Mouse (Mus musculus) embryonic fibroblast, embryonic 13.5 days (primary cell): ENCODE data around the gene Polr3c. TPM values are rescaled to one million over a fixed set of nuclear protein-coding genes. Genes with fewer than 3 reads are reported as not detected.

ENCODE experiments used
- H3K27ac ChIP-seq: 2 replicates; pipeline ENCODE4 v1.5.1; 2012; ENCODE audit warnings: low read length, control low read depth, inconsistent platforms; ENCODE audit not compliant: insufficient read depth
- H3K4me1 ChIP-seq: 2 replicates; pipeline ENCODE4 v1.6.1; 2011; ENCODE audit warnings: low read length; ENCODE audit not compliant: control insufficient read depth, insufficient read depth
- H3K4me3 ChIP-seq: 2 replicates; pipeline ENCODE4 v1.5.1; 2011; ENCODE audit warnings: mild to moderate bottlenecking, control low read depth, low read length; ENCODE audit not compliant: insufficient read depth
- CTCF ChIP-seq: IDR thresholded peaks from 2 replicates; pipeline ENCODE4 v1.5.1; 2011; ENCODE audit warnings: mild to moderate bottlenecking, control low read depth, low read length, moderate library complexity, borderline replicate concordance; ENCODE audit not compliant: insufficient read depth
- POLR2A ChIP-seq: IDR thresholded peaks from 2 replicates; pipeline ENCODE4 v1.6.1; 2011; ENCODE audit warnings: low read depth, mild to moderate bottlenecking, control low read depth, low read length, moderate library complexity
- polyA plus RNA-seq: library from polyadenylated mRNA; stranded (reverse); fragments of >200 nt; gene quantifications from 2 replicates; pipeline ENCODE4 v1.2.4, GENCODE M21; 2011; ENCODE audit warnings: low read depth; ENCODE audit not compliant: missing spikeins, insufficient read length

Gene Polr3c
- polyA plus RNA-seq, 1 experiment = 35.1 TPM

GRCm38 (mm10) chr3:96714286-96714685 lies 13.1 kb downstream of the Polr3c start:
- no peak overlapping the region for H3K4me3 ChIP-seq
- TF ChIP-seq CTCF (no peak), POLR2A (no peak)
- no peaks in the 10 kb centered on the region for H3K4me1 ChIP-seq
- H3K27ac ChIP-seq = no peak overlapping the region

- no peak overlapping the region for H3K4me3 ChIP-seq
- H3K4me1 ChIP-seq = no peaks in the 10 kb centered on the region
- no peak overlapping the region for H3K27ac ChIP-seq
- TF ChIP-seq CTCF (no peak), POLR2A (no peak)
Measured at GRCm38 (mm10) chr3:96708684-96709064, 18.8 kb downstream of the Polr3c start.

GRCm38 (mm10) chr3:96707903-96708683 lies 19.3 kb downstream of the Polr3c start, which contains the start of gene Nudt17:
TSS of gene Nudt17 (minus strand) at chr3:96708562.
- no peak within 1 kb of the TSS for H3K27ac ChIP-seq
- H3K4me1 ChIP-seq = no peaks in the 10 kb centered on the region
- TF ChIP-seq CTCF = peak; percentile 82
- no peak for TF ChIP-seq POLR2A
- H3K4me3 ChIP-seq = peak within 1 kb of the TSS; percentile 36

- Histone ChIP-seq H3K4me1 (no peaks in the 10 kb centered on the region), H3K4me3 (no peak overlapping the region), H3K27ac (no peak overlapping the region)
- TF ChIP-seq CTCF (no peak), POLR2A (no peak)
Measured at GRCm38 (mm10) chr3:96706984-96707383, 20.4 kb downstream of the Polr3c start.

- no peaks in the 10 kb centered on the region for H3K4me1 ChIP-seq
- H3K4me3 ChIP-seq = no peak overlapping the region
- H3K27ac ChIP-seq = no peak overlapping the region
- TF ChIP-seq POLR2A (no peak), CTCF (no peak)
Measured at GRCm38 (mm10) chr3:96706217-96706616, 21.2 kb downstream of the Polr3c start.

- H3K27ac ChIP-seq = no peak overlapping the region
Measured at GRCm38 (mm10) chr3:96704778-96705177, 22.6 kb downstream of the Polr3c start.

GRCm38 (mm10) chr3:96701003-96701402 lies 26.4 kb downstream of the Polr3c start:
- no peak for TF ChIP-seq POLR2A
- TF ChIP-seq CTCF = no peak
- Histone ChIP-seq H3K4me3 (no peak overlapping the region), H3K27ac (no peak overlapping the region), H3K4me1 (0 out of 2 replicates have a peak, but pooled peaks cover 3% of the 10 kb centered on the region)

More at GRCm38 (mm10) chr3:96704778-96705177, 22.6 kb downstream of the Polr3c start:
- no peak for TF ChIP-seq POLR2A
- no peak for TF ChIP-seq CTCF
- no peaks in the 10 kb centered on the region for H3K4me1 ChIP-seq
- H3K4me3 ChIP-seq = no peak overlapping the region

GRCm38 (mm10) chr3:96700376-96700775 lies 27.1 kb downstream of the Polr3c start:
- Histone ChIP-seq H3K4me1 (0 out of 2 replicates have a peak, but pooled peaks cover 3% of the 10 kb centered on the region), H3K27ac (no peak overlapping the region), H3K4me3 (no peak overlapping the region)
- TF ChIP-seq CTCF (no peak), POLR2A (no peak)

GRCm38 (mm10) chr3:96698993-96699690 lies 28.3 kb downstream of the Polr3c start:
- Histone ChIP-seq H3K4me1 (0 out of 2 replicates have a peak, but pooled peaks cover 3% of the 10 kb centered on the region), H3K4me3 (no peak overlapping the region), H3K27ac (no peak overlapping the region)
- no peak for TF ChIP-seq POLR2A
- no peak for TF ChIP-seq CTCF

GRCm38 (mm10) chr3:96696766-96697732 lies 30.4 kb downstream of the Polr3c start:
- Histone ChIP-seq H3K27ac (peak overlapping the region; percentile 81), H3K4me3 (peak overlapping the region; percentile 87)
- TF ChIP-seq POLR2A (peak; percentile 61), CTCF (no peak)

More at GRCm38 (mm10) chr3:96696766-96697732, 30.4 kb downstream of the Polr3c start:
- H3K4me1 ChIP-seq = 0 out of 2 replicates have a peak, but pooled peaks cover 3% of the 10 kb centered on the region
